Mouse (Mus musculus): Measurements from ENCODE around the gene Abtb2.

- TF ChIP-seq CTCF (IDR thresholded peaks at IDR 0.05; ENCODE audit: control insufficient read depth, insufficient read depth, insufficient read length) (no peak), FOSL1 (IDR thresholded peaks at IDR 0.05; ENCODE audit: insufficient read depth, low read length, poor library complexity, severe bottlenecking) (no peak), MAX (IDR thresholded peaks at IDR 0.05) (no peak), CEBPB (IDR thresholded peaks at IDR 0.05; ENCODE audit: low read depth) (no peak), MYOD1 (IDR thresholded peaks at IDR 0.05; ENCODE audit: control insufficient read depth, insufficient read length, low read depth) (no peak), MYOG (IDR thresholded peaks at IDR 0.05; ENCODE audit: control insufficient read depth, extremely low read depth, insufficient read length) (no peak)
Measured at GRCm38 (mm10) chr2:103632926-103633250, 66.8 kb downstream of the Abtb2 start.

Measured in C2C12 (cell line).